15 mouse cellular contexts compared by ENCODE assay signal in the genomic region with DNA sequence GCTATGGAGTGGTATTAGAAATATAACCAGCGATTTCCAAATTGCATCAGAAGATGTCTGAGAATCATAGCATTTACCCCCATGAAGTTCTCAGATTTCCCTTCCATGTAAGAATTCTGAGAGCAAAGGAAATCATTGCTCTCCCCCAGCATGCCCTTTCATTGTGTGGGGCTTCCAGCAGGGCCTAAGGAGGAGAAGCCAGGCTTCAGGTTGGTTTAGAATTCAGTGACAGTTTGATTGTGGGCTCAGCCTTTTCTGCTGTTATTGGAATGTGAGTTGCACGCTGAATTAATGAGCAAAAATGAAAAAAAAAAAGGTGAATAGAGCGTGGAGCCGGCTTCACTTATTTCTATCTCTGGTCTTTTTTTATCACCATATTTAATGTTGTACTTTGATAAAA.
"Had no signal": no experiment of that assay in that cellular context is flagged by ENCODE, and none has a peak within 500 bp of the region (broad histone marks: within the 10 kb centered on the region; RNA-seq: fewer than 3 reads in every experiment).

No protein-coding gene starts in this region.

- H3K9ac ChIP-seq: liver, embryonic 15.5 days; neural tube, embryonic 12.5 days had no signal

- H3K4me1 ChIP-seq: limb, embryonic 10.5 days; liver, embryonic 15.5 days; neural tube, embryonic 12.5 days had no signal

- H3K27ac ChIP-seq: left cerebral cortex, adult 2 months; limb, embryonic 10.5 days; liver, embryonic 15.5 days; neural tube, embryonic 12.5 days had no signal

- H3K4me2 ChIP-seq: liver, embryonic 11.5 days; liver, embryonic 15.5 days; neural tube, embryonic 12.5 days had no signal

- H3K4me3 ChIP-seq: left cerebral cortex, adult 2 months; limb, embryonic 10.5 days; liver, embryonic 15.5 days; myocyte; neural tube, embryonic 12.5 days had no signal

- H3K36me3 ChIP-seq: limb, embryonic 10.5 days; liver, embryonic 15.5 days; neural tube, embryonic 12.5 days had no signal

- DNase-seq: kidney, adult 2 months; kidney, postnatal 25 days; lung, adult 2 months; lung, postnatal 36 days; right cerebral cortex, postnatal 4 days; spleen, adult 18-20 months; thymus, adult 18-20 months; thymus, postnatal 14 days had no signal

- ATAC-seq: lung, postnatal 0 days had no signal

- H3K9me3 ChIP-seq: limb, embryonic 10.5 days; liver, embryonic 15.5 days; neural tube, embryonic 12.5 days had no signal

- H3K27me3 ChIP-seq: liver, embryonic 15.5 days; neural tube, embryonic 12.5 days had no signal
